Mouse (Mus musculus): Measurements from ENCODE around the gene Cenpv. TPM values are rescaled to one million over a fixed set of nuclear protein-coding genes. Genes with fewer than 3 reads are reported as not detected.

The Cenpv gene
- polyA plus RNA-seq (2012; rRNA removed) = 23.4 and 26.6 TPM in 2 replicates
- polyA plus RNA-seq (2014; fragmentation: Nextera tagmentation; extraction: Ambion mirVana) = 21.8 and 22.3 TPM in 2 replicates

DNA sequence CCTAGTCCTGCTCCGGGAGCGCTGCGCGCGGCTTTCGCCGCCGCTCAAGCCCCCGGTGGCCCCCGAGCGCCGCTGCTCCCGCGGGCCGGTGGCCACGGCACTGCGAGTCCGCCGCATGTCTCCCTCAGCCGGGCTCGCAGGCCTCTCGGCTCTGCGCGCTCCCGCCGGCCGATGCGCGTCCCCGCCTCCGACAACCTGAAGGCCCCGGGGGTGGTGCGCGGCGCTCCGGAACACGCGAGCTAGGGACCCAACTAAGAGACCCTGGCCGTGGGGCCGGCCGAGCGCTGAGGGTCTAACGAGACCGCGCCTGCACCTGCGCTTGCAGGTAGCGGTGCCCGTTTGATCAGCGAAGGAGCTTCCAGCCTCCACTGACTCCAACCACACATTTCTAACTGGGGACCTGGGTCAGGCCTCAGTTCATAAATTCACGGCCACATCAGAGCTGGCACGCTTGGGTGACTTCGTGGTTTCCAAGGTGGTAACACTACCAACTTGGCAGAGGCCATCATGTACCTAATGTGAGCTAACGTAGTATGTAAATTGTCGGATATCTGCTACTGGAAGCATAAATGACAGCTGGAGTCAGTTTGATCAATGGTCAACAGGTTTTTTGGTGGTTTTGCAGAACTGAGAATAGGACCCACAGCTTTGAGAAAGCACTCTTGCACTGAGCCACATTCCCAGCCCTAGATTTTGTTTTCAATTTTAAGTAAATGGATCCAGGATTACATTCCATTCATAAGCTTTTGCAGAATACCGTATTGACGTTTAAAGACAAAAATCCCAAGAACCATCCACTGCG lies at the start of gene Cenpv:
Cenpv (minus strand) TSS at position 173 of the 802 bp plus-strand sequence.
- ATAC-seq (ENCODE audit: insufficient read depth) (peak; percentile 81), DNase-seq (ENCODE audit: low read depth in 3 of 3, low spot score in 3 of 3) (no peak)
- no peaks in the 10 kb centered on the region for H3K9me3 ChIP-seq (ENCODE audit: control insufficient read depth, low read length)
- peak within 1 kb of the TSS; percentile 7; the same call in 1 of the 2 replicates for H3K27ac ChIP-seq
- peak within 1 kb of the TSS; percentile 68 to 77 for H3K4me3 ChIP-seq (ENCODE audit: insufficient read depth in 1 of 2, low read depth in 2 of 2, low read length in 2 of 2)
- peak within 1 kb of the TSS; percentile 74 for H3K4me2 ChIP-seq (ENCODE audit: low read depth)
- peaks cover 4% of the 10 kb centered on the region for H3K27me3 ChIP-seq (ENCODE audit: control insufficient read depth, insufficient read depth, low read length)
- H3K36me3 ChIP-seq (replicated peaks; ENCODE audit: control insufficient read depth, insufficient read depth, low read depth) = no peaks in the 10 kb centered on the region; the same call in 1 of the 2 replicates
- H3K4me1 ChIP-seq (replicated peaks; ENCODE audit: control insufficient read depth in 2 of 2, insufficient read depth in 2 of 2, low read length in 1 of 2) = peaks cover 0 to 7% of the 10 kb centered on the region in 2 experiments; a peak in 3 of 4 replicates
- WGBS (ENCODE audit: insufficient replicate concordance) = 5% methylated on average over 57 of the region's 57 CpGs
- peak within 1 kb of the TSS; percentile 86 for H3K9ac ChIP-seq (replicated peaks)
- TF ChIP-seq EP300 (IDR thresholded peaks at IDR 0.05; ENCODE audit: low read depth) (no peak), CTCF (IDR thresholded peaks at IDR 0.05; ENCODE audit: low read depth) (no peak)

DNA sequence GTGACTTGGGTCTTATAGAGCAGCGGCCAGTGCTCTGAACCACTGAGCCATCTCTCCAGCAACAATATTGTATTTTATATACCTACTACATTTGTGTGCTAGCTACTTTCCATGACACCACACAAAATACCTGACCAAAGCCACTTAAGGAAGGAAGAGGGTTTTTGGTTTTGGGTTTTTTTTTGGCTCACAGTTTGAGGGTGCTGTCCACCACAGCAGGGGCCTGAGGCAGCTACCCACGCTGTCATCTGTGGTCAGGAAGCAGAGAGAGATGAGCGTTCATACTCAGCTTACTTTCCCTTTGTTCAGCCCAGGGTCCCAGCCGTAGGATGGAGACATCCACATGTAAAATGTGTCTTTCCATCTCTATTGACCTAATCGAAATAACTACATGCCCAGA lies 48.0 kb upstream of the Cenpv start:
- Histone ChIP-seq H3K4me3 (ENCODE audit: insufficient read depth in 1 of 2, low read depth in 2 of 2, low read length in 2 of 2) (no peak overlapping the region), H3K4me2 (ENCODE audit: low read depth) (no peak overlapping the region), H3K9ac (replicated peaks) (no peak overlapping the region), H3K27ac (no peak overlapping the region), H3K27me3 (ENCODE audit: control insufficient read depth, insufficient read depth, low read length) (no peaks in the 10 kb centered on the region), H3K4me1 (replicated peaks; ENCODE audit: control insufficient read depth in 2 of 2, insufficient read depth in 2 of 2, low read length in 1 of 2) (peaks cover 0 to 13% of the 10 kb centered on the region in 2 experiments; a peak in 3 of 4 replicates), H3K36me3 (replicated peaks; ENCODE audit: control insufficient read depth, insufficient read depth, low read depth) (no peaks in the 10 kb centered on the region), H3K9me3 (ENCODE audit: control insufficient read depth, low read length) (no peaks in the 10 kb centered on the region)
- no peak for DNase-seq (ENCODE audit: low read depth in 3 of 3, low spot score in 3 of 3)
- TF ChIP-seq EP300 (IDR thresholded peaks at IDR 0.05; ENCODE audit: low read depth) (no peak), CTCF (IDR thresholded peaks at IDR 0.05; ENCODE audit: low read depth) (no peak)
- ATAC-seq (ENCODE audit: insufficient read depth) = no peak
- 72% methylated on average over 5 of the region's 5 CpGs for whole genome bisulfite sequencing (ENCODE audit: insufficient replicate concordance)

DNA sequence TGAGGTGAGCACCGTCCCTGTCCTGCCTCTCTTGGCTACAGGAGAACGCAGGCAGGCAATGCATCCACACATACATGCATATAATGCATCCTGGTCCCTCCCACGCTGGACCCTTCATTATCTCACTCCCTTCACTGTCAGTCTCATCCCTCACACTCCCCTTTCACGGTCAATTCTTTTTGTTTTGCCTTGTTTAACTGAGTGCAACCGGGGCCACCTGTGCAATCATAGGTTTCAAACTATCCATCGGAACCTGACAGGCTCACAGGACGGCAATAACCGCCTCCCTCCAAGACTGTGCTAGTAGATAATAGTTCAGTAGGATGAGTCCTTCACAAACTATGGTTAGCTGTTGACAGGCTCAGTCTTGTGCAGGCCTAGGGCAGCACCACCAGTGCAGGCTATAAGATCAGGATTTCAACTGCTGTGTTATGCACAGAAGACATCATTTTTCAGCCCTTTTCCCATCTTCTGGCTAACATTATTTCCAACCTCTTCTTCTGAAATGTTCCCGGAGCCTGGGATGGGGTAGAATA lies 45.7 kb upstream of the Cenpv start:
- 60% methylated on average over 9 of the region's 9 CpGs for WGBS (ENCODE audit: insufficient replicate concordance)
- H3K4me1 ChIP-seq (replicated peaks; ENCODE audit: control insufficient read depth in 2 of 2, insufficient read depth in 2 of 2, low read length in 1 of 2) = peaks cover 0 to 18% of the 10 kb centered on the region in 2 experiments; a peak in 3 of 4 replicates
- H3K9me3 ChIP-seq (ENCODE audit: control insufficient read depth, low read length) = no peaks in the 10 kb centered on the region
- no peak overlapping the region for H3K4me3 ChIP-seq (ENCODE audit: insufficient read depth in 1 of 2, low read depth in 2 of 2, low read length in 2 of 2)
- H3K27me3 ChIP-seq (ENCODE audit: control insufficient read depth, insufficient read depth, low read length) = no peaks in the 10 kb centered on the region
- H3K9ac ChIP-seq (replicated peaks) = no peak overlapping the region
- DNase-seq (ENCODE audit: low read depth in 3 of 3, low spot score in 3 of 3) (no peak), ATAC-seq (ENCODE audit: insufficient read depth) (peak; percentile 53)
- H3K27ac ChIP-seq = no peak overlapping the region
- no peak overlapping the region for H3K4me2 ChIP-seq (ENCODE audit: low read depth)
- no peaks in the 10 kb centered on the region for H3K36me3 ChIP-seq (replicated peaks; ENCODE audit: control insufficient read depth, insufficient read depth, low read depth)
- no peak for TF ChIP-seq CTCF (IDR thresholded peaks at IDR 0.05; ENCODE audit: low read depth)
- no peak for TF ChIP-seq EP300 (IDR thresholded peaks at IDR 0.05; ENCODE audit: low read depth)

DNA sequence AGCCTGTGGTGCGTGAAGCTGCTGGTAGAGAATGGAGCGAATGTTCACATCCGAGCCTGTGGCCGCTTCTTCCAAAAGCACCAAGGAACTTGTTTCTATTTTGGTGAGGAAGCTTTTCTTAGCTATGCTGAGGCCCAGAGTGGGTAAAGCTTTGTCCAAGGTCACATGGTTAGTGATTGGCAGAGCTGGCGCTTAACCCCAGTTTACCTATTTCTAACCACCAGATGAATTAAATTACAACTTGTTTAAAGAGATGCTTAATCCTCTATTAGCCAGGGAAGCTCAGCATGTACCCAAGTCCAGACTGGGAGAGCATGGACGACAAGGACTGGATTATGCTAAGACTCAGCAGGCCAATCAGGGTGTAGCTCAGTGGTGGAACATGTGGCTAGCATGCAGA lies 44.0 kb upstream of the Cenpv start:
- no peak for DNase-seq (ENCODE audit: low read depth in 3 of 3, low spot score in 3 of 3)
- H3K36me3 ChIP-seq (replicated peaks; ENCODE audit: control insufficient read depth, insufficient read depth, low read depth) = no peaks in the 10 kb centered on the region
- no peak overlapping the region for H3K9ac ChIP-seq (replicated peaks)
- no peak overlapping the region for H3K4me3 ChIP-seq (ENCODE audit: insufficient read depth in 1 of 2, low read depth in 2 of 2, low read length in 2 of 2)
- no peak overlapping the region for H3K4me2 ChIP-seq (ENCODE audit: low read depth)
- no peaks in the 10 kb centered on the region for H3K27me3 ChIP-seq (ENCODE audit: control insufficient read depth, insufficient read depth, low read length)
- ATAC-seq (ENCODE audit: insufficient read depth) = no peak
- H3K4me1 ChIP-seq (replicated peaks; ENCODE audit: control insufficient read depth in 2 of 2, insufficient read depth in 2 of 2, low read length in 1 of 2) = peaks cover 0 to 21% of the 10 kb centered on the region in 2 experiments; a peak in 3 of 4 replicates
- H3K27ac ChIP-seq = no peak overlapping the region
- H3K9me3 ChIP-seq (ENCODE audit: control insufficient read depth, low read length) = no peaks in the 10 kb centered on the region
- WGBS (ENCODE audit: insufficient replicate concordance) = 87% methylated on average over 6 of the region's 6 CpGs
- TF ChIP-seq EP300 (IDR thresholded peaks at IDR 0.05; ENCODE audit: low read depth) (no peak), CTCF (IDR thresholded peaks at IDR 0.05; ENCODE audit: low read depth) (no peak)

Measured in liver, embryonic 14.5 days (tissue).